Mouse (Mus musculus): ENCODE results near the gene Jade1.
A peak's percentile ranks its signal among the peaks of the same experiment; 100 is the strongest.

The Jade1 gene

GRCm38 (mm10) chr3:41579873-41580272, 24.3 kb downstream of the Jade1 start:
- DNase-seq (ENCODE audit: low spot score) = no peak

DNA sequence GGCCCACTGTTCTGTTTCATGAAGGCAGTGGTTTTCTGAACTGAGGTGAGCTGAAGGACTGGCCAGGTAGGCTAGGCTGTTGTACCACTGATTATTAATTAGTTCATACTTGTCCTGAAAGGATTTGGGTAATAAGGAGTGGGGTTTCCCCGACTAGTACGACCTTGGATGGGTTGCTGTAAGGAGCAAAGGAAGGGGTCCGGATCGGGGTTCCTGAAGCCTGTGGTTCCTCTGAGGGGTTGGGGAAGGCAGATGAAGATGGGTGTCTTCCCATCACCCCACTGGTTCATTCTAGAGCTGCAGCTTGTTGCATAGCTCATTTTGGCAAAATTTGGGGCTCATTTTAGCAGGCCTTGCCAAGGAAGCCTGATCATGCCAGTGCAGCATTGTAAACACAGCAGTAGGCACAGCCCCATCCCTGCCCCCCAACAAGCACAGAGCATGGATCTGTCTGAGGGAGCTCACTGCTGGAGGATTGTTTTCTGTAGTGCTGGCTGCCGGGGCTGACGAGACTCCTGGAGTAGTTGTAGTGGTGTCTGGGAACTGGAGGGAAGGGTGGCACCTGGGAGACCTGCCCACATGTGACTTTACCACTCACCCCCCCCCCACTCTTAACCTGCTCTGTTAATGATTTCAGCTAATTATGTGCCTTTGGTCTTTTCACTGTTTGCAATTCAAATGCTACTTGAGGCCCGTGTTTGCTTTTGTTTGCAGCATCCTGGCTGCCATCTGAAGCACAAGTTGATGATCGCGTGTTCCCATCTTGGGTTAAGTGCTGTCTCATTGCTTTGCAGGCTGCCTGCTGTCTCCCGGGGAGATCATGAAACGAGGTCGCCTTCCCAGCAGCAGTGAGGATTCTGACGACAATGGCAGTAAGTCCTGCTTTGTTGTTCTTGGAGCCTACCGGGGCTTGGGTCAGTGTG, 25.1 kb downstream of the Jade1 start:
- DNase-seq (ENCODE audit: low spot score) = peak; percentile 65

DNA sequence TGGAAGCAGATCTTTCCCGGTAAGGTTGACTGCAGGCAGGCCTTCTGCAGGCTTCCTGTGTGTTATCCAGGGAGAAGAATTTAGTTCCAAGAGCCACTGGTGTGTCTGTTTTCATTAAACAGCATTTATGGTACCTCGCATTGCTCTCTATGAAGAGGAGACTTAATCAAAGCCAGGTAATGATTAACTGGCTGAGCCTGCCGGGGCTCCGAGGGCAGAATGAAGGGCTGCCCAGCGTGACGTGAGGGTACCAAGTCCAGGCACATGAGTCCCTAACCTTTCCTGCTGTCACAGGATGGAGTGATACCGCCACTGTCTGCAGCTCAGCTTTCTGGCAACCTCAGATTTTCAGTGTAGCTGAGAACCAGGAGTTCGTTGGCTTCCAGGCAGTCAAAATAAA, 25.9 kb downstream of the Jade1 start:
- no peak for DNase-seq (ENCODE audit: low spot score)

GRCm38 (mm10) chr3:41582256-41582655, 26.7 kb downstream of the Jade1 start:
- no peak for DNase-seq (ENCODE audit: low spot score)

DNA sequence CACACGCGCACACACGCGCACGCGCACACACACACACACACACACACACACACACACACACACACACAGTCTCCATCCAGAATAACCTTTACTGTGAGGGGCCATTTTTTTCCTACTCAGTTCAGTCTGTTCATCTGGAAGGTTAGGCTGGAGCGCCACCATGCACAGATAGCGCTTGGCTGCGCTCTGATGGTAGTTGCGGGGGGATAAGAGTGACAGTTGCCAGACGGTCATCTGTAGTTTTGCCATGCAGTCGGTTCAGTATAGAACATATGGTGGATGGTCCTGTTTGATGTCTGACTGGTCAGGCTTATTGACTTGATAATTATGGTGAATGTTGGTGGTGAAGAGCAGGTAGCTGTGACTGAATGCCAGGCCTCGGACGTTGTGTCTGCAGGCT, 27.6 kb downstream of the Jade1 start:
- DNase-seq (ENCODE audit: low spot score) = no peak

DNA sequence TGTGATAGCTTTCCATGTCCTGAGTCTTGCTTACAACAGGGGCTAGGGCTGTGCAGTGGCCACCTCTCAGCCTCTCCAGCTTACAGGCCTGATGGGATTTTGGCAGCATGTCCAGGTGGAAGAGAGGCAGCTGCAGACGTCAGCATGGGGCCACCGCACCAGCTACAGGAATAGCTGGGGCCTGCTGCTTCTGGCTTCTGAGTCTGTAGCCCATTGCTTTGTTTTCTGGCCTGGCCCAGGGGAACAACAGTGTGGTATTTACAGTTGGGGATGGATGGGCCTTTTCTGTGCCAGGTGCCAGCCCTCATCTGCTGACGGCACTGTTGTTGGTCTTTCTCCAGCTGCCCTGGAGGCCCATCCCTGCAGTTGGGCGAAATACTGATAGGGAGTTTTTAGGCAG, 28.1 kb downstream of the Jade1 start:
- no peak for DNase-seq (ENCODE audit: low spot score)

- DNase-seq (ENCODE audit: low spot score) = no peak
Measured at GRCm38 (mm10) chr3:41585548-41585947, 30.0 kb downstream of the Jade1 start.

DNA sequence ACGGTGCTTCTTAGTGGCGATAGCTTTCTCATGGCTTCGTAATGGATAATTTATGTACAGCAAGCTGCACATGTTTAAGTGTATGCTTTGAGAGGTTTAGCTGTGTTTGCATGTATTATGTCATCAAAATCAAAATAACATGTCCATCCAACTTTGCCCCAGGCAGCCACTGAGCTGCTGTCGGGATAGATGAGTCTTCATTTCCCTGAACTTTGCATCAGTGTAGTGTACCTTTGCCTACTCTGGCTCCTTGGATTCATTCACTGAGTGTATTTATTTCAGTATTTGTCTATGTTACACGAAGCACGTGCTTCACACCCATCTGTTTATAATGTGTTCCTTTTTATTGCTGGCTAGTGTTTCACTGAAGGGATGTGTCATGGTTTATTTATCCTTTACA, 30.8 kb downstream of the Jade1 start:
- no peak for DNase-seq (ENCODE audit: low spot score)

DNA sequence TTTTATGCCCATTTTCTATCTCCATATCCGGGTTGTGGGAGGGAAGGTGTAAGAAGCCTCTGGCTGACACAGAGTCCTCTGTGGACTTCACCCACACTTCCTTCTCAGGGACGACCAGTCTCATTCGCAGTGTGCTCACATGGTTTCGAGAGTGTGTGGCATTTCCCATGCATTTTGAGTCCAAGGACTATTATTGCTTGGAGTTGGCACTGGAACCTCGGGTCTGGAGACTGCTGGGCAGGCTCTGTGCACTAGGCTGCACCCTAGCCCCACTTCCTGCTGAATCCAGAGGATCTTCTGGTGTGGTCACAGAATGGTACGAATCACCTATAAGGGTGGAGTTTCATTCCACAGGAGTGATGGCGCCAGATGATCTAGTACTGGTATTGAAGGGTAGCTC, 31.4 kb downstream of the Jade1 start:
- DNase-seq (ENCODE audit: low spot score) = no peak

GRCm38 (mm10) chr3:41587588-41587987, 32.1 kb downstream of the Jade1 start:
- DNase-seq (ENCODE audit: low spot score) = no peak

DNA sequence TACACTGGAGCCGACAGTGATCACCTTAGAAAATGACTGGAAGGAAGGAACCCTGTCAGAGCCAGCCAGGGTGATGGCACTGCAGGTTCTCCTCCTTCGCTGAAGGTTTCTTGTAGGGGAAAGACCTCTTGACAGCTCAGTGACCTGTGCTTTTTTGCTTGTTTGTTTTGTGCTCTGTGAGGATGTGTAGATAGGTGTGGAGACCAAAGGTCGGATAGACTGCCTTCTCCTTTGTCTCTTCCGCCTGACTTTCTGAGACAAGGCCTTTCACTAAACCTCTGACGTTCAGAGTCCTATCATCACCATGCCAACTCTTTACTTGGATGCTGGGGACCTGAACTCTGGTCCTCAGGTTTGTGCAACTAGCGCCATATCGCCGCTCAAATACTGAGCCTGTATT, 33.0 kb downstream of the Jade1 start:
- no peak for DNase-seq (ENCODE audit: low spot score)

- no peak for DNase-seq (ENCODE audit: low spot score)
Measured at GRCm38 (mm10) chr3:41589246-41589914, 33.8 kb downstream of the Jade1 start.

DNA sequence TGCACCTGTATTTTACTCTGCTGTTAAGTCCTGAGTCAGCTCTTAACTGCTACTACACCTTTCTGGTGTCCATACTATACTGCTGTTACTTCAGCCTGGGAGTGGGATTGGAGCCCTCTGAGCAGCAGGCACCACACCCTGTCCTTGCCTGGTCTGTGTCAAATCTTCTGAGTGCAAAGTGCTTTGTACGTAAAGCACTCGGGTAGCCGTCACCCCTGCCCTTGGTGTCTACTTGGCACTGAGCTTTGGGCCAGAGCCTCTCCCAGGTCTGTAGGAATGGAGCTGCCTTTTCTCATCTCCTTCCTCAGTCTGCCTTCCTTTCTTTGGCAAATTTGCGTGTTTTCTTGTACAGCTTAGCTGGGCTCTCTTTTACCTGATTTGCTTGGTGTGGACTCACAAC, 34.5 kb downstream of the Jade1 start:
- DNase-seq (ENCODE audit: low spot score) = no peak

DNA sequence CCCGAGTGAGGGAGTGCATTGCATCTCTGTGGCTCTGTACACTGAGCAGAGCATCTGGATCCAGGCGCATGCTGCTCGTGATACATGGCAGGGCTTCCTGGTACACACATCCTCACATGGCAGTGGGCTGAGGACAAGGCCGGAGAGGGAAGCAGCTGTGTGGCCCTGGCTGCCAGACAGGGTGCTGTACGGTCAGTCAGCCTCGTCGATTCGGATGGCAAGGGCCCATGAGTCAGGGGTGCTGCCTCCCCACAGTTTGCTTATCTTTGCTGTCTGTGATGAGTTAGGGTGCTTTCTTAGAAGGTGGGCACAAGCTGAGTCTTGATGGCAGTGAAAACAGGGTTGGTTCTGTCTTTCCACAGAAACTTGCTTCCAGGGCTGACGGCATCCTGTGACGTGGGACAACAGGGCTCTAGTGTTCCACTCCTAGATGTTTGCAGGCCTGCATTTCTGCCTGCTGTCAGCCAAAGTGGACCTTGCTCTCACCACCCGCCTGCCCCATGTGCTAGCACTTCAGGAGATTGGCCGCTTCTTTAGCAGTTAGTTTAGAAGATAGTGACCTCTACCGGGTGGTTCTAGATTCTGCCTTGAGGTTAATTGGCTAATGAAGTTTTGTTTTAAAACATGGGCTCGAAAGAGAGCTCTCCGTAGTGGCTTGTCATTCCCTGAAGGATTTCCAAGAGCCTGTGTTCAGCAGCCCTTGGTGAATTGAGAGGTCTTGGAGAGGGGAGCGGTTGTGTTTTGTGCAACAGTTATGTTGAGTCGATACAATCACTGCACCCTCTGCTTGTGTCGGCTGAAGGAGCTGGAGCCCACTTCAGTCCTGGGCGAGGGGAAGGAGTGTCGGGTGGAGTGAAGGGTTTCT, 35.4 kb downstream of the Jade1 start:
- DNase-seq (ENCODE audit: low spot score) = peak; percentile 47

- DNase-seq (ENCODE audit: low spot score) = no peak
Measured at GRCm38 (mm10) chr3:41591651-41592170, 36.2 kb downstream of the Jade1 start.

GRCm38 (mm10) chr3:41592805-41593204, 37.3 kb downstream of the Jade1 start:
- no peak for DNase-seq (ENCODE audit: low spot score)

DNA sequence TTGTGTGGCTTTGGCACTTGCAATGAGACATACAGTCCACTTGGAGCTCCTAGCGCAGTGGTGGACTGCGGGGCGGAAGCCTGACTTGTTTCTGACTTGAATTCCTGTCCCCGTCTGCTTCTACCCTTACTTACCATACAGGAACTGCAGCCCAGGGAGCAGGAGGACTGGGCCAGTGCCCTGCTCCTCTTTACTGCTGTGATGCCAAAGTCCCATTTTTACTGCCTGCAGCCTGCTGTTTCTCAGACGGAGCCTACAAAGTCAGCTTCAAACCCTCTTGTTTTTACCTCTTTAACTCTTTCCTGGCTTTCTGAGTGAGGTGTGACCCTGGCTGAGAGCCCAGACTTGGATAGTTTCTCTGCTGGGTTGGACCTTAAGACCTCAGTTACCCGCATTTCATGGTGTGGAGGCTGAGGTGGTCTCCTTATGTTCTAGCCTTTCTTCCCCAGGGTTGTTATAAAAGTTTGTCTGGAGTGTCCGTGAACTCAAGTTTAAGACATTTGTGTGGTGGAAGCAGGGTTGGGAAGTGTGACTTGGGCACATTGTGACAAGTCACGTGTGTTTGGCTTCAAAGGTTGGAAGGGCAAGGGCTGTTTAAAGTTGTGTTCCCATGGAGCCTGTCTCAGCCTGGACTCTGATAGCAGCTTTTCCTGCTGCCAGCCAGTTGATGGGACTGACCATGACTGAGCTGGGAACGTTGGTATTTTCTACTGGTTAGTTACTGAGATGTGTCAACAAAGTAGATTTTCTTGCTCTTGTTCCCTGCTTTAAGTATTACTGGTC, 38.8 kb downstream of the Jade1 start:
- DNase-seq (ENCODE audit: low spot score) = no peak

- no peak for DNase-seq (ENCODE audit: low spot score)
Measured at GRCm38 (mm10) chr3:41595010-41595409, 39.5 kb downstream of the Jade1 start.

DNA sequence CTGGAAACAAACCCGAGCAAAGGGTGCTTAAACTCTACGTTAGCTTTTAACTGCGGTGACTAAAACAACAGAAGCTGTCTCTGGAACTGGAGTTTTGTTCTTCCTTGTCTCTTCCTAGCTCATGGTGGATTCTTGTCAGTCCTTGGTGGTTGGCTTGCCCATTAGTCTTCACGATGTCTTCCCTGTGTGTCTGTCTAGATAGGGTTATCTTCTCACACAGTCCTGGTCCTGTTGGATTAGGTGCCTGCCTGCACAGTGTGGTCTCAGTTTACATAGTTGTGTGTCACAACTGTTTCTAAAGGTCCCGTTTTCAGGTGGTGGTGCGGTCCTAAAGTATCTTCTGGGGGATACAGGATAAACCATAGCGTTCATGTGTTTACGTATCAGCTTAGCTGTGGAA, 41.5 kb downstream of the Jade1 start:
- DNase-seq (ENCODE audit: low spot score) = no peak

DNA sequence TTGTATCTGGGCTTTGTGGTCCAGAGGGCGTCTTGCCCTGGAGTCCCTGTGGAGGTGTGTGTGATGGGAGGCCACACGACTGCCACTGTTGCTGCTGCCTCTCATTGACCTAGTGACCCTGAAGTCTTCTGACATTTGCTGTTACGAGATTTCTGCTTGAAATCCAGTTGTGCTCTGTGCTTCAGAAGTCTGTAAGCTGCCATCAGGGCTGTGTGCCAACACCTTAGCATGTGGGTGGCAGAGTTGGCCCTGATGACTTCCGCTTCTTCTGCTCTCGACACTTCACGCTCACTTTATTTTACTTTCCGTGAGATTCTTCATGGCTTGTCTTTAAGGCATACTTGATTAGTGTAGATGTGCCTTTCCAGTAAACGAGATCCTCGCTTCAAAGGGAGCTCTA, 42.9 kb downstream of the Jade1 start:
- no peak for DNase-seq (ENCODE audit: low spot score)

GRCm38 (mm10) chr3:41599226-41599625, 43.7 kb downstream of the Jade1 start:
- no peak for DNase-seq (ENCODE audit: low spot score)

All from layer of hippocampus, adult 11-12 months (tissue).